Mouse (Mus musculus): ENCODE results near the gene Resf1.
"Not testable (repeated sequence)": the region's sequence is repeated elsewhere in the genome, so short reads cannot be mapped to it uniquely, and the experiment has no call there.

The Resf1 gene

DNA sequence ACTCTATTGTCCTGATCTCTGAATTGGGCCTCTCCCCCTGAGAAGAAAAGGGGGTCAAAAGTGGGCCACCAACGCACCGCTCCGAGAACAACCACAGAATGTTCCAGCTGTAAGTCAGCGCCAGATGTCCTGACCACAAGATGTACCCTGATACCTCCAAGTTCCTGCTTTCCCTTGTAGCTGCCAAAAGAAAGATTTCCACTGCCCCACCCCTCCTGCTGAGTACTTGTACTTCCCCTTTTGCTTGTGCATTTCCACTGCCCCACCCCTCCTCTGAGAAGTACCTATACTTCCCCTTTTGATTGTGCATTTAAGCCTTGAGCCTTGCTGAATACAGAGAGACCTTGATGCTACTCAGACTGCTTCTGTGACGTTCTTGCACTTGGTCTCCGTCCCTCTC lies 39.0 kb downstream of the Resf1 start:
- not testable (repeated sequence) for DNase-seq

GRCm38 (mm10) chr6:149354826-149355495 lies 45.7 kb downstream of the Resf1 start:
- no peak for DNase-seq

DNA sequence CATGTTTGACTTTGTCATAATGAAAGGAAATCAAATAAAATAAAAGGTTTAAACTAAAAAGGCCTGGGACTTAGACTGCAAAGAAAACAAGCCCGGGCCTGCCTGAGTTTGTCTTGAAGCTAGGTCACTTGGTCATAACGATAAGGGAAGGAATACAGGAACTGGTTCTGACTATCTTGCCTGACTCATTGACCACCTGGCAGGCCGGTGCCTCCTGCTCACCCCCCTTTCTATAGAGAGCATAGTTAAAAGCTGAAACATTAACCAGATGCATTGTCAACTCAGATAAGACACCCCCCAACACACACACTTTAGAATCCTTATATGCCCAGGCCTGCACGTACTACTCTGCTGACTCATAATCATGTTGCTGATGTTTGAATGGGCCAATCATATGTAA lies 46.6 kb downstream of the Resf1 start:
- not testable (repeated sequence) for DNase-seq

- DNase-seq = no peak
Measured at GRCm38 (mm10) chr6:149357155-149357554, 47.9 kb downstream of the Resf1 start.

DNA sequence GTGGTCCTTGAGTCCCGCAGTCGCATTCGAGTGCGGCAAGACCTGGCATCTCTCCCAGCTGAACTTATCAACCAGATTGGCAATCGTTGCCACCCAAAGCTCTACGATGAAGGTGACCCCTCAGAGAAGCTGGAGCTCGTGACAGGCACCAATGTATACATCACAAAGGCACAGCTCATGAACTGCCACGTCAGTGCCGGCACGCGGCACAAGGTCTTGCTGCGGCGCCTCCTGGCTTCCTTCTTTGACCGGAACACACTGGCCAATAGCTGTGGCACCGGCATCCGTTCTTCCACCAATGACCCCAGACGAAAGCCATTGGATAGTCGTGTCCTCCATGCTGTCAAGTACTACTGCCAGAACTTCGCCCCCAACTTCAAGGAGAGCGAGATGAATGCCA lies 53.3 kb downstream of the Resf1 start:
- DNase-seq = not testable (repeated sequence)

- DNase-seq = not testable (repeated sequence)
Measured at GRCm38 (mm10) chr6:149365975-149366374, 56.8 kb downstream of the Resf1 start.

DNA sequence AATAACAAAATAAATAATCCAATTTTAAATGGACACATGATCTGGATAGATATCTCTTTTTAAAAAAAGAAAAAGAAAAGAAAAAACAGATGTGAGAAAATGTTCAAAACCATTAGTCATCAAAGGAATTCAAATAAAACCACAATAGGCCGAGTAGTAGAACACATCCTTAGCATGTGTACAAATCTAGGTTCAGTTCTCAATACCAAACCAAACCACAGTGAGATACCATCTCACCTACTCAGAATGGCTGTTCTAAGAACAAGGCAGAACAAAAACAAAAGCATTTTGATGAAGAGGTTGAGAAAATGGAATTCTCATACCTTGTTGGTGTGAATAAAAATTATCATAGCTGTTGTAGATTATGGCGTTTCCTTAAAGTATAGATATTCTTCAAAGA lies 57.2 kb downstream of the Resf1 start:
- no peak for DNase-seq

- peak; percentile 77 for DNase-seq
Measured at GRCm38 (mm10) chr6:149374986-149375457, 65.8 kb downstream of the Resf1 start.

GRCm38 (mm10) chr6:149383531-149383930 lies 74.3 kb downstream of the Resf1 start:
- DNase-seq = no peak
